Mouse (Mus musculus): ENCODE results near the gene Mtss1l. TPM values are rescaled to one million over a fixed set of nuclear protein-coding genes. Genes with fewer than 3 reads are reported as not detected.
"Not testable (repeated sequence)": the region's sequence is repeated elsewhere in the genome, so short reads cannot be mapped to it uniquely, and the experiment has no call there.

Mtss1l gene
- total RNA-seq, 1 experiment from 2014 or later, result 0.70 TPM

- ATAC-seq (ENCODE audit: extremely low read depth, insufficient number of reproducible peaks, low FRiP score, poor library complexity, severe bottlenecking), result no peak
Observed at GRCm38 (mm10) chr8:110761988-110762387, 40.7 kb downstream of the Mtss1l start.

GRCm38 (mm10) chr8:110764671-110765070 is 43.4 kb downstream of the Mtss1l start:
- ATAC-seq (ENCODE audit: extremely low read depth, insufficient number of reproducible peaks, low FRiP score, poor library complexity, severe bottlenecking), result no peak

GRCm38 (mm10) chr8:110767261-110767660 is 46.0 kb downstream of the Mtss1l start:
- ATAC-seq (ENCODE audit: extremely low read depth, insufficient number of reproducible peaks, low FRiP score, poor library complexity, severe bottlenecking), result no peak

- ATAC-seq (ENCODE audit: extremely low read depth, insufficient number of reproducible peaks, low FRiP score, poor library complexity, severe bottlenecking), result no peak
Observed at GRCm38 (mm10) chr8:110772452-110772851, 51.2 kb downstream of the Mtss1l start.

GRCm38 (mm10) chr8:110774047-110774446 is 52.8 kb downstream of the Mtss1l start:
- ATAC-seq (ENCODE audit: extremely low read depth, insufficient number of reproducible peaks, low FRiP score, poor library complexity, severe bottlenecking), result no peak

- ATAC-seq (ENCODE audit: extremely low read depth, insufficient number of reproducible peaks, low FRiP score, poor library complexity, severe bottlenecking), result no peak
Observed at GRCm38 (mm10) chr8:110774725-110775124, 53.4 kb downstream of the Mtss1l start.

GRCm38 (mm10) chr8:110775316-110775715 is 54.0 kb downstream of the Mtss1l start:
- ATAC-seq (ENCODE audit: extremely low read depth, insufficient number of reproducible peaks, low FRiP score, poor library complexity, severe bottlenecking), result no peak

- ATAC-seq (ENCODE audit: extremely low read depth, insufficient number of reproducible peaks, low FRiP score, poor library complexity, severe bottlenecking), result no peak
Observed at GRCm38 (mm10) chr8:110775721-110776120, 54.4 kb downstream of the Mtss1l start.

- ATAC-seq (ENCODE audit: extremely low read depth, insufficient number of reproducible peaks, low FRiP score, poor library complexity, severe bottlenecking), result no peak
Observed at GRCm38 (mm10) chr8:110776335-110776734, 55.1 kb downstream of the Mtss1l start.

GRCm38 (mm10) chr8:110779924-110780718 is 58.8 kb downstream of the Mtss1l start:
- no peak for ATAC-seq (ENCODE audit: extremely low read depth, insufficient number of reproducible peaks, low FRiP score, poor library complexity, severe bottlenecking)

GRCm38 (mm10) chr8:110785366-110785765 is 64.1 kb downstream of the Mtss1l start:
- no peak for ATAC-seq (ENCODE audit: extremely low read depth, insufficient number of reproducible peaks, low FRiP score, poor library complexity, severe bottlenecking)

GRCm38 (mm10) chr8:110786501-110786900 is 65.2 kb downstream of the Mtss1l start:
- not testable (repeated sequence) for ATAC-seq (ENCODE audit: extremely low read depth, insufficient number of reproducible peaks, low FRiP score, poor library complexity, severe bottlenecking)

- no peak for ATAC-seq (ENCODE audit: extremely low read depth, insufficient number of reproducible peaks, low FRiP score, poor library complexity, severe bottlenecking)
Observed at GRCm38 (mm10) chr8:110786934-110787333, 65.7 kb downstream of the Mtss1l start.

GRCm38 (mm10) chr8:110787411-110787954 is 66.2 kb downstream of the Mtss1l start:
- ATAC-seq (ENCODE audit: extremely low read depth, insufficient number of reproducible peaks, low FRiP score, poor library complexity, severe bottlenecking), result no peak

- ATAC-seq (ENCODE audit: extremely low read depth, insufficient number of reproducible peaks, low FRiP score, poor library complexity, severe bottlenecking), result no peak
Observed at GRCm38 (mm10) chr8:110788981-110789380, 67.7 kb downstream of the Mtss1l start.

- no peak for ATAC-seq (ENCODE audit: extremely low read depth, insufficient number of reproducible peaks, low FRiP score, poor library complexity, severe bottlenecking)
Observed at GRCm38 (mm10) chr8:110789571-110789970, 68.3 kb downstream of the Mtss1l start.

- no peak for ATAC-seq (ENCODE audit: extremely low read depth, insufficient number of reproducible peaks, low FRiP score, poor library complexity, severe bottlenecking)
Observed at GRCm38 (mm10) chr8:110790270-110790669, 69.0 kb downstream of the Mtss1l start.
